In the genomic region with DNA sequence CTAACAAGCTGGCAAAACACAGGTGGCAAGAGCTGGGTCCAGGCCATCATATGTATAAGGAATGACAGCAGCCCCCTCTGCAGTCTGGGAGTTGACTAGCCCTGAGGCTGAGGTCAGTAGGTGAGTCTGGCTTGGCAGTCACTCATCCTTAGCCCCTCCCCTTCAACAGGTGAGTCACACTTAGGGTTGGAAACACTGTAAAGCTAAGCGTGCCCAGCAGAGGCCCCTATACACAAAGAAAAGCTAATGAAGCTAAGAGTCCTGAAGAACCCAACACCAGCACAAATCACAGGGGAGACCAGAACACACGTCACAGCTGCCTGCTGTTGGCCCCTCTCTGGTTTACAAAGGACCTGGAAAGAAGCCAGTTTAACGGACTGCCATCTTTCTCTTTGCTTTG, we compare ENCODE assay signal across 10 mouse cellular contexts. TPM values are rescaled to one million over a fixed set of nuclear protein-coding genes. Genes with fewer than 3 reads are reported as not detected.
DNase-seq lines count a peak whose midpoint lies in the region; ATAC-seq lines count a peak whose summit lies in the region.
"Had no signal": no experiment of that assay in that cellular context is flagged by ENCODE, and none has a peak within 500 bp of the region (broad histone marks: within the 10 kb centered on the region; RNA-seq: fewer than 3 reads in every experiment).

No protein-coding gene starts in this region.

- no peaks in the 10 kb centered on the region for H3K36me3 ChIP-seq in kidney, embryonic 15.5 days
- H3K36me3 ChIP-seq in midbrain, embryonic 11.5 days (ENCODE audit: control insufficient read depth, insufficient read depth, low read length): no peaks in the 10 kb centered on the region
- no peaks in the 10 kb centered on the region for H3K36me3 ChIP-seq in forebrain, embryonic 10.5 days (replicated peaks)

- H3K9me3 ChIP-seq in kidney, embryonic 15.5 days (replicated peaks): no peaks in the 10 kb centered on the region
- no peaks in the 10 kb centered on the region for H3K9me3 ChIP-seq in midbrain, embryonic 11.5 days (ENCODE audit: control insufficient read depth, low read length)
- H3K9me3 ChIP-seq in forebrain, embryonic 10.5 days: no peaks in the 10 kb centered on the region

- no peak overlapping the region for H3K9ac ChIP-seq in kidney, embryonic 15.5 days
- no peak overlapping the region for H3K9ac ChIP-seq in midbrain, embryonic 11.5 days (ENCODE audit: low read length)

- no peaks in the 10 kb centered on the region for H3K4me1 ChIP-seq in kidney, embryonic 15.5 days
- no peaks in the 10 kb centered on the region for H3K4me1 ChIP-seq in midbrain, embryonic 11.5 days (ENCODE audit: control insufficient read depth, insufficient read depth, low read length)
- H3K4me1 ChIP-seq in forebrain, embryonic 10.5 days: no peaks in the 10 kb centered on the region

- no peak overlapping the region for H3K27ac ChIP-seq in kidney, embryonic 15.5 days
- no peak overlapping the region for H3K27ac ChIP-seq in midbrain, embryonic 11.5 days (ENCODE audit: low read depth, low read length)
- H3K27ac ChIP-seq in forebrain, embryonic 10.5 days: no peak overlapping the region

- no peak overlapping the region for H3K4me3 ChIP-seq in kidney, embryonic 15.5 days (replicated peaks)
- no peak overlapping the region for H3K4me3 ChIP-seq in midbrain, embryonic 11.5 days (ENCODE audit: low read depth, low read length)
- no peak overlapping the region for H3K4me3 ChIP-seq in forebrain, embryonic 10.5 days

- 0 out of 2 replicates have a peak, but pooled peaks have one; percentile 43 for ATAC-seq in kidney, embryonic 15.5 days (replicated peaks; ENCODE audit: low FRiP score)
- no peak for ATAC-seq in midbrain, embryonic 11.5 days (ENCODE audit: low FRiP score)

- peak; percentile 7 for DNase-seq in ovary, postnatal 14 days (ENCODE audit: low spot score)
- DNase-seq in ovary, postnatal 10 days (ENCODE audit: low spot score): no peak
- peak; percentile 56 for DNase-seq in adrenal gland, postnatal 25 days
- DNase-seq in testis, postnatal 14 days (ENCODE audit: low spot score): peak; percentile 9
- DNase-seq in gastrocnemius, adult 18-20 months (ENCODE audit: low spot score): no peak
- DNase-seq in midbrain, embryonic 11.5 days (ENCODE audit: low spot score, missing footprints): no peak
- no peak for DNase-seq in forebrain, embryonic 10.5 days (ENCODE audit: extremely low spot score, low spot score)

- 17% methylated on average over 3 of the region's 3 CpGs for WGBS in kidney, embryonic 15.5 days
- 20% methylated on average over 3 of the region's 3 CpGs for WGBS in midbrain, embryonic 11.5 days
- 28% methylated on average over 3 of the region's 3 CpGs for WGBS in forebrain, embryonic 10.5 days

- H3K4me2 ChIP-seq in kidney, embryonic 15.5 days: no peak overlapping the region
- H3K4me2 ChIP-seq in midbrain, embryonic 11.5 days: no peak overlapping the region

- H3K27me3 ChIP-seq in kidney, embryonic 15.5 days: no peaks in the 10 kb centered on the region
- H3K27me3 ChIP-seq in midbrain, embryonic 11.5 days (ENCODE audit: control insufficient read depth, insufficient read depth, low read length): no peaks in the 10 kb centered on the region
- H3K27me3 ChIP-seq in forebrain, embryonic 10.5 days (ENCODE audit: poor library complexity, severe bottlenecking): no peaks in the 10 kb centered on the region

RNA-seq across cellular contexts. Expression of gene Lyg2, which starts 15.5 kb away (rescaled TPM):
- not detected in 2 replicates for total RNA-seq in adrenal gland, postnatal 25 days (2021)
- polyA plus RNA-seq in kidney, embryonic 15.5 days (2015; fragmentation: Nextera tagmentation; extraction: Ambion mirVana): not detected in 2 replicates
- total RNA-seq in gastrocnemius, adult 18-20 months (2021): not detected
- polyA plus RNA-seq in midbrain, embryonic 11.5 days (2014; fragmentation: Nextera tagmentation; extraction: Ambion mirVana): not detected in 2 replicates
- polyA plus RNA-seq in forebrain, embryonic 10.5 days (2016; fragmentation: Nextera tagmentation; extraction: Ambion mirVana): not detected in 2 replicates
- total RNA-seq: layer of hippocampus, postnatal 10 days; neutrophil, adult 5-6 weeks had no signal

RNA-seq across cellular contexts. Expression of gene Lyg1, which starts 25.8 kb away (rescaled TPM):
- not detected in 2 replicates for total RNA-seq in adrenal gland, postnatal 25 days (2021)
- not detected in 2 replicates for polyA plus RNA-seq in kidney, embryonic 15.5 days (2015; fragmentation: Nextera tagmentation; extraction: Ambion mirVana)
- total RNA-seq in gastrocnemius, adult 18-20 months (2021): not detected
- polyA plus RNA-seq in midbrain, embryonic 11.5 days (2014; fragmentation: Nextera tagmentation; extraction: Ambion mirVana): not detected in 2 replicates
- not detected in 2 replicates for polyA plus RNA-seq in forebrain, embryonic 10.5 days (2016; fragmentation: Nextera tagmentation; extraction: Ambion mirVana)
- total RNA-seq: layer of hippocampus, postnatal 10 days; neutrophil, adult 5-6 weeks had no signal

RNA-seq across cellular contexts. Expression of gene Mrpl30, which starts 41.5 kb away (rescaled TPM):
- total RNA-seq in adrenal gland, postnatal 25 days (2021): 181 and 191 TPM in 2 replicates
- 227 and 255 TPM in 2 replicates for polyA plus RNA-seq in kidney, embryonic 15.5 days (2015; fragmentation: Nextera tagmentation; extraction: Ambion mirVana)
- total RNA-seq in gastrocnemius, adult 18-20 months (2021): 100 to 1,000 TPM; 269 to 291 TPM
- 229 and 237 TPM in 2 replicates for polyA plus RNA-seq in midbrain, embryonic 11.5 days (2014; fragmentation: Nextera tagmentation; extraction: Ambion mirVana)
- polyA plus RNA-seq in forebrain, embryonic 10.5 days (2016; fragmentation: Nextera tagmentation; extraction: Ambion mirVana): 252 and 263 TPM in 2 replicates

RNA-seq across cellular contexts. Expression of gene Mitd1, which starts 41.6 kb away (rescaled TPM):
- 16.1 and 18.3 TPM in 2 replicates for total RNA-seq in adrenal gland, postnatal 25 days (2021)
- polyA plus RNA-seq in kidney, embryonic 15.5 days (2015; fragmentation: Nextera tagmentation; extraction: Ambion mirVana): 24.5 and 27.2 TPM in 2 replicates
- total RNA-seq in gastrocnemius, adult 18-20 months (2021): 1 to 10 TPM in 1 of 2 experiments, under 1 TPM in 1; 0.71 to 1.4 TPM
- polyA plus RNA-seq in midbrain, embryonic 11.5 days (2014; fragmentation: Nextera tagmentation; extraction: Ambion mirVana): 27.7 and 27.8 TPM in 2 replicates
- 23.6 and 27.8 TPM in 2 replicates for polyA plus RNA-seq in forebrain, embryonic 10.5 days (2016; fragmentation: Nextera tagmentation; extraction: Ambion mirVana)

Comparison
In these comparisons a context has a peak if more than half of its experiments do, and no peak if none do; other contexts are left out.
1. DNase-seq: peak in ovary, postnatal 14 days (single experiment), adrenal gland, postnatal 25 days (single experiment) and testis, postnatal 14 days (single experiment); none in ovary, postnatal 10 days (single experiment), gastrocnemius, adult 18-20 months (single experiment), midbrain, embryonic 11.5 days (single experiment) and forebrain, embryonic 10.5 days (single experiment).